Mouse (Mus musculus): ENCODE results near the gene Git2. TPM values are rescaled to one million over a fixed set of nuclear protein-coding genes. Genes with fewer than 3 reads are reported as not detected.

Git2 gene
- polyA plus RNA-seq, 1 experiment, result 221 TPM

- Histone ChIP-seq H3K27me3 (ENCODE audit: control insufficient read depth, insufficient read depth, low read length) (no peaks in the 10 kb centered on the region), H3K27ac (ENCODE audit: control insufficient read depth, insufficient read depth, low read length) (no peak overlapping the region), H3K4me3 (ENCODE audit: control insufficient read depth, insufficient read depth, low read length) (no peak overlapping the region), H3K36me3 (ENCODE audit: control insufficient read depth, insufficient read depth, low read length) (peaks cover 66% of the 10 kb centered on the region), H3K4me1 (replicated peaks; ENCODE audit: control insufficient read depth, insufficient read depth, low read length) (no peaks in the 10 kb centered on the region)
- TF ChIP-seq POLR2A (IDR thresholded peaks at IDR 0.05; ENCODE audit: control insufficient read depth, extremely low read depth, insufficient read depth, low read length, poor library complexity), result no peak
- TF ChIP-seq CTCF (IDR thresholded peaks at IDR 0.05; ENCODE audit: borderline replicate concordance, control insufficient read depth, extremely low read depth, insufficient read depth, low read length, poor library complexity), result no peak
- WGBS, result 94% methylated on average over 4 of the region's 4 CpGs
- DNase-seq, result no peak
These were observed 19.3 kb upstream of the Git2 start for GRCm38 (mm10) chr5:114794609-114795008.

- H3K4me3 ChIP-seq (ENCODE audit: control insufficient read depth, insufficient read depth, low read length), result no peak overlapping the region
- H3K4me1 ChIP-seq (replicated peaks; ENCODE audit: control insufficient read depth, insufficient read depth, low read length), result no peaks in the 10 kb centered on the region
- H3K27ac ChIP-seq (ENCODE audit: control insufficient read depth, insufficient read depth, low read length), result no peak overlapping the region
- no peaks in the 10 kb centered on the region for H3K27me3 ChIP-seq (ENCODE audit: control insufficient read depth, insufficient read depth, low read length)
- peaks cover 61% of the 10 kb centered on the region for H3K36me3 ChIP-seq (ENCODE audit: control insufficient read depth, insufficient read depth, low read length)
- DNase-seq, result no peak
- TF ChIP-seq CTCF (IDR thresholded peaks at IDR 0.05; ENCODE audit: borderline replicate concordance, control insufficient read depth, extremely low read depth, insufficient read depth, low read length, poor library complexity), result no peak
- TF ChIP-seq POLR2A (IDR thresholded peaks at IDR 0.05; ENCODE audit: control insufficient read depth, extremely low read depth, insufficient read depth, low read length, poor library complexity), result no peak
- 90% methylated on average over 7 of the region's 7 CpGs for whole genome bisulfite sequencing
These were observed 18.0 kb upstream of the Git2 start for GRCm38 (mm10) chr5:114793317-114793716.

GRCm38 (mm10) chr5:114785196-114785595 is 9.9 kb upstream of the Git2 start:
- peaks cover 49% of the 10 kb centered on the region for H3K4me1 ChIP-seq (replicated peaks; ENCODE audit: control insufficient read depth, insufficient read depth, low read length)

GRCm38 (mm10) chr5:114784622-114785165 is 9.4 kb upstream of the Git2 start:
- DNase-seq, result no peak
- Histone ChIP-seq H3K27me3 (ENCODE audit: control insufficient read depth, insufficient read depth, low read length) (no peaks in the 10 kb centered on the region), H3K4me3 (ENCODE audit: control insufficient read depth, insufficient read depth, low read length) (no peak overlapping the region)

More at GRCm38 (mm10) chr5:114785196-114785595, 9.9 kb upstream of the Git2 start:
- H3K27ac ChIP-seq (ENCODE audit: control insufficient read depth, insufficient read depth, low read length), result no peak overlapping the region
- H3K36me3 ChIP-seq (ENCODE audit: control insufficient read depth, insufficient read depth, low read length), result peaks cover 15% of the 10 kb centered on the region
- WGBS, result 49% methylated on average over 5 of the region's 5 CpGs
- no peaks in the 10 kb centered on the region for H3K27me3 ChIP-seq (ENCODE audit: control insufficient read depth, insufficient read depth, low read length)
- no peak for DNase-seq
- H3K4me3 ChIP-seq (ENCODE audit: control insufficient read depth, insufficient read depth, low read length), result no peak overlapping the region
- no peak for TF ChIP-seq CTCF (IDR thresholded peaks at IDR 0.05; ENCODE audit: borderline replicate concordance, control insufficient read depth, extremely low read depth, insufficient read depth, low read length, poor library complexity)
- TF ChIP-seq POLR2A (IDR thresholded peaks at IDR 0.05; ENCODE audit: control insufficient read depth, extremely low read depth, insufficient read depth, low read length, poor library complexity), result no peak

GRCm38 (mm10) chr5:114783405-114784163 is 8.3 kb upstream of the Git2 start:
- Histone ChIP-seq H3K36me3 (ENCODE audit: control insufficient read depth, insufficient read depth, low read length) (peaks cover 9% of the 10 kb centered on the region), H3K4me3 (ENCODE audit: control insufficient read depth, insufficient read depth, low read length) (no peak overlapping the region), H3K27ac (ENCODE audit: control insufficient read depth, insufficient read depth, low read length) (peak overlapping the region; percentile 79), H3K27me3 (ENCODE audit: control insufficient read depth, insufficient read depth, low read length) (no peaks in the 10 kb centered on the region), H3K4me1 (replicated peaks; ENCODE audit: control insufficient read depth, insufficient read depth, low read length) (peaks cover 65% of the 10 kb centered on the region)
- peak; percentile 61 for DNase-seq
- 22% methylated on average over 12 of the region's 12 CpGs for WGBS
- TF ChIP-seq POLR2A (IDR thresholded peaks at IDR 0.05; ENCODE audit: control insufficient read depth, extremely low read depth, insufficient read depth, low read length, poor library complexity), result no peak
- TF ChIP-seq CTCF (IDR thresholded peaks at IDR 0.05; ENCODE audit: borderline replicate concordance, control insufficient read depth, extremely low read depth, insufficient read depth, low read length, poor library complexity), result no peak

More at GRCm38 (mm10) chr5:114784622-114785165, 9.4 kb upstream of the Git2 start:
- TF ChIP-seq POLR2A (IDR thresholded peaks at IDR 0.05; ENCODE audit: control insufficient read depth, extremely low read depth, insufficient read depth, low read length, poor library complexity), result no peak
- no peak for TF ChIP-seq CTCF (IDR thresholded peaks at IDR 0.05; ENCODE audit: borderline replicate concordance, control insufficient read depth, extremely low read depth, insufficient read depth, low read length, poor library complexity)
- peaks cover 54% of the 10 kb centered on the region for H3K4me1 ChIP-seq (replicated peaks; ENCODE audit: control insufficient read depth, insufficient read depth, low read length)
- 21% methylated on average over 16 of the region's 16 CpGs for WGBS
- H3K36me3 ChIP-seq (ENCODE audit: control insufficient read depth, insufficient read depth, low read length), result peaks cover 15% of the 10 kb centered on the region
- no peak overlapping the region for H3K27ac ChIP-seq (ENCODE audit: control insufficient read depth, insufficient read depth, low read length)

GRCm38 (mm10) chr5:114782991-114783390 is 7.7 kb upstream of the Git2 start:
- no peak for TF ChIP-seq POLR2A (IDR thresholded peaks at IDR 0.05; ENCODE audit: control insufficient read depth, extremely low read depth, insufficient read depth, low read length, poor library complexity)
- TF ChIP-seq CTCF (IDR thresholded peaks at IDR 0.05; ENCODE audit: borderline replicate concordance, control insufficient read depth, extremely low read depth, insufficient read depth, low read length, poor library complexity), result no peak
- Histone ChIP-seq H3K27me3 (ENCODE audit: control insufficient read depth, insufficient read depth, low read length) (no peaks in the 10 kb centered on the region), H3K4me3 (ENCODE audit: control insufficient read depth, insufficient read depth, low read length) (no peak overlapping the region), H3K36me3 (ENCODE audit: control insufficient read depth, insufficient read depth, low read length) (peaks cover 9% of the 10 kb centered on the region), H3K4me1 (replicated peaks; ENCODE audit: control insufficient read depth, insufficient read depth, low read length) (peaks cover 69% of the 10 kb centered on the region), H3K27ac (ENCODE audit: control insufficient read depth, insufficient read depth, low read length) (peak overlapping the region; percentile 12; the same call in 1 of the 2 replicates)
- 21% methylated on average over 9 of the region's 9 CpGs for WGBS
- DNase-seq, result peak; percentile 32

Measured in thymus, adult 2 months (tissue).